Mouse (Mus musculus) frontal cortex, postnatal 14 days (tissue): ENCODE measurements around the gene Vmn1r191.
"Not testable (repeated sequence)": the region's sequence is repeated elsewhere in the genome, so short reads cannot be mapped to it uniquely, and the experiment has no call there.

Source experiments
- DNase-seq, 2 experiments: peaks; one replicate each; pipeline ENCODE4 v3.0.0; 2022; ENCODE audit warnings: low spot score in 2 of 2

Vmn1r191 gene

DNA sequence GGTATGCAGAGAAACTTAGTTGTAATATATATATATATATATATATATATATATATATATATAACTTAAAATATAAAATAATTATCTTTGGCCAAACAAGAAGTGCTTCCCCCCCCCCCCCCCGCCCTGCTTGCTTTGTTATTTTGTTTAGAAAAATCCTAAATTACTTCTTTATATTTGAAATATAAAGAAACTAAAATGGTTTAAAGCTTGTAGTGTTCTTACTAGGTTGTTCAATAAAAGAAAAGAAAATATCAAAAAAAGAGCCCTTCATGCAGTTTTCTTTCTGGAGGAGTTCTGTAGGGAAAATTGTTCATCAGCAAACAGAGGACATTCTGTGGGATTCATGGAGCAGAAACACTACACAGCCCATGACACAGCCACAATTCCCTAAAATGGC is at the start of gene Vmn1r191:
Gene Vmn1r191, minus strand, starts transcription at position 101 of the 400 bp plus-strand sequence.
- DNase-seq: no peak

DNA sequence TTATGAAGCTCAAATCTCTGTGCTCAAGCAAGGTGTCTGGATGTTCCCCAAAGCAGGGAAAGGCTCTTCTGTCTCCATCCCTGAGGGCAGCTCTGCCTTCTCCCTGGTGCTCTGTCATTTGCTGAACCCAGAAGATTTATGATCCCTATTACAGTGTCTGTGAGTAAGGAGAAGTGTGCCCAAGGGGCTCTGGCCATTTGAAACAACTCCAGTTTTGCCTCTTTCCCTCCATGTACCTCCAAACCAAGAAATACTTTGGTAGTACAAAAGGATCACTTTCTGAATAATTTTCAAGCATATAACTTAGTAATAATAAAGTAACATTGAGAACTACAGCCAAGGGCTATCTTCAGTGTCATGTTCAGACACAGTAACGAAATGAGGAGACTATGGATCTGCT is 39.3 kb upstream of the Vmn1r191 start, which contains the start of gene Vmn1r193:
Gene Vmn1r193, minus strand, starts transcription at position 101 of the 400 bp plus-strand sequence.
- DNase-seq: not testable (repeated sequence)

DNA sequence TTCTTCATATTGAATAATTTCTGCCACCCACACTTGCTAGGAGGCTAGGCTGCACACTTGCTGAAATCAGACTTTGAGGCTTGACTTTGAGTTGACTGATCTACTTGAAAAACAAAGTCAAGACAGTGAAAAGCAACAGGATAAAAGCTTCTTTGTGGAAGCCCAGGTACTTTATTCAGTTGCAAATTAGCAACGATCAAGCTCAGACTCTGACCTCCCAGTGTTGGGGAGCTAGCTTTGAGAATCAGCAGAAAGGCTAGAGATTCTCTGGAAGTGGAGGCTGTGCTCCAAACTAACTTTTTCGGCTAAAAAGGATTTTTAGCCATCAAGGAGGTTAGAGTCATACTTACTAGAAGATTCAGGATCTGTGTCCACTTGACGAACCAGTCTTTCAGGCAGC is 9.0 kb upstream of the Vmn1r191 start:
- not testable (repeated sequence) for DNase-seq

DNA sequence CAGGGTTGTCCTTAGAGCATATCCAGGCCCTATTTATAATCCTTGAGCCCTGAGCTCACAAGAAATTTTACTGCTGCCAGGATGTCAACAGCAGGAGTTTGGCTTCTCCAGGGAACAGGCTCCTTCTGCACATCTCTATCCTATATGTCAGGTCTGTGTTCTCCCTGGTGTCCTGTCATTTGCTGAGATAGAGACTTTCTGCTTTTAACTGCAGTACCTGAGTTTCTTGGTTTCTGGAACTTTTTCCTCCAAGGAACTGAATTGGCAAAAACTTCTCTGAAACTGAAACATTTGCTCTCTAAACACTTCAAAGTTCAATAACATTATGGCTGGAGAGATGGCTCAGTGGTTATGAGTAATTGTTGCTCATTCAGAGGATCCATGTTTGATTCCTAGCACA is 7.3 kb upstream of the Vmn1r191 start, which contains the start of gene Vmn1r192:
Gene Vmn1r192, minus strand, starts transcription at position 101 of the 400 bp plus-strand sequence.
- DNase-seq: no peak

DNA sequence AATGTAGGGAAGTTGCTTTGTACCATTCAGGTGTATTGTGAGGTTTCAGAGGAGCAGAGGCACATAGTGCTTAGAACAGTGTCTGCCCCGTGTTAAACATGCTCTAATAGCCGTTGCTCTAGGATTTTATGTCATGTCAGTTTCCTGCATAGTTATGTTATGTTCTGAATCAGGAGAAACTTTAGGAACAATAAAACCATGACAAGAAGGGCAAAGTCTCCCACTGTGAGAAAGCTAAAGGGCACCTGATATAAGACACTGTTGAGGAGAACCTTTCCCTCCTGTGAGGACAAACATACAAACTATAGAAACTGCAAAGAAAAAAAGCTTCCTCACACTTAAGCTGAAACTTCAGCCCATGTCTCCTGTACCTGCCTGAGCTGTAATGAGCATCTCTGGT is 6.6 kb upstream of the Vmn1r191 start:
- no peak for DNase-seq

DNA sequence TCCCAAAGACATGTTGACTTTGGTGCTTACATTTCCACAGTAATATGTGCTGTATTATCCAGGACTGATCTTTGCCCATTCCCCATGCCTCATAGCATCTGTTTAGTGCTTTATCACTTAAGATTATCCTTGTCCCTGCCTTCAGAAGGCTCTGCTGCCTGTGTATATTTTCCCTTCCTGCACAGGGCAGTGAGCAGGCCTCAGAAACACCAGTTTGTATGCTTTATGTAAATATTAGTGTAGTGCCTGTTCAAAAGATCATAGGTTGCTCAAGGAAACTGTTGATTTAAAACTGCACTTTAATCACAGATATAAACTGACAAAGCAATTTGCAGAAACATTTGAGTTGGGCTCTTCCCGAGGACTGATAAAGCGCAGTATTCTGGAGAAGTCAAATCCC is 5.5 kb upstream of the Vmn1r191 start:
- no peak for DNase-seq

DNA sequence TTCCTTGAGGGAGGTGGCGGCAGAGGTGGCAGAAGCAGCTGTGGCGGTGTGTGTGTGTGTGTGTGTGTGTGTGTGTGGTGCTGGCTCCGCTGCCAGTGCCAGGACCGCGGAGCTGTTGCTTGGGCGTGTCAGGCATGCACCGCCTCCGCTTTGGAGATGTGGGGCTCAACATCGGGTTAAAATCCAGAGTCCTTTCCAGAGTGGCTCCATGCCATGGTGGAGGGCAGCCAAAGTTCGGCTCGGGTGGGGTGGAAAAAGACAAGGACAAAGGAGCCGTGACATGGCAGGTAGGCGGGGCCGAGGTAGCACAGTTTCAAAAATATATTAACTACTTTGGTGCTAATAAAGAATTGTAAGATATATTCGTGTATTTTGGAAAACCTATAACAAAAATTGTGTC is 15.4 kb downstream of the Vmn1r191 start:
- DNase-seq: no peak

DNA sequence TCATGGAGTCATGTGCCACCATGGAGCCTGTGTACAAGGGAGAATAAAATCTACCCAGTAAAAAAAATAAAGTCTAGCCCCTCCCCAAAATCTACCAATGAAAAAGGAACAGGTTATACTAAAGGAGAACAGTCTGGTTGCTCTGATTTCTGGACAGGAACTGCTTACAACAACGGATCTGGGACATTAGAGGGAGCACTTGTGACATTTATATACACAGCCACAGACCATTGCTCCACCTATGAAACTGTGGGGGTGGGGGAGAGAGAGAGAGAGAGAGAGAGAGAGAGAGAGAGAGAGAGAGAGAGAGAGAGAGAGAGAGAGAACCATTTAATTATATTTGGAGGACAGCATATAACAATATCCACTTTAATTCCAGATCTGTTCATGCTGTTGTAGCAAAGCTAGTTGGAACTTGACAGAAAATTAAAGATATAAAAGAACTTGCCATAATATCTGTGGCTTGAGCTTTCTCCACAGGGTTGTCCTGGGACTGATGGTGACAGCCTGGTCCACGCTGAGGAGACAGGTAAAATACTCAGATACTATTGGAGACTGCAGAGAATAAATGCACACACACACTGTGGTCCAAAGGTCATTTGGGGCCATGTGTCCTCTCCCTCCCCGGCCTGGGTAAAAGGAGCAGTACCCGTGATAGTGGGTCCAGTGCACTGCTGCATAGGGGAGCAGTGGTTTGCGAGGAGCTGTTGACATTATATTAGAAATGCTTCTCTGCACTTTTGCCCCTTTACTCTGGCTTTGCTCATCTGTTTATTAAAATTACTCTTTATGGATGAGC is 47.1 kb downstream of the Vmn1r191 start:
- DNase-seq: not testable (repeated sequence)
